Mouse (Mus musculus): Measurements from ENCODE around the gene Qars. TPM values are rescaled to one million over a fixed set of nuclear protein-coding genes. Genes with fewer than 3 reads are reported as not detected.

Qars gene
- polyA plus RNA-seq, 1 experiment from 2014 or later: 103 TPM

GRCm38 (mm10) chr9:108517931-108518332, 10.4 kb downstream of the Qars start:
- no peak for DNase-seq (ENCODE audit: low spot score)
- Histone ChIP-seq H3K36me3 (peaks cover 59% of the 10 kb centered on the region), H3K4me3 (peak overlapping the region; percentile 96), H3K9me3 (no peaks in the 10 kb centered on the region), H3K27ac (peak overlapping the region; percentile 99), H3K4me1 (replicated peaks) (peaks cover 27% of the 10 kb centered on the region), H3K27me3 (ENCODE audit: insufficient read depth, poor library complexity, severe bottlenecking) (no peaks in the 10 kb centered on the region)
- under 1% methylated on average over 13 of the region's 13 CpGs for WGBS

- Histone ChIP-seq H3K9me3 (no peaks in the 10 kb centered on the region), H3K27me3 (ENCODE audit: insufficient read depth, poor library complexity, severe bottlenecking) (no peaks in the 10 kb centered on the region), H3K4me1 (replicated peaks) (peaks cover 18% of the 10 kb centered on the region), H3K4me3 (no peak overlapping the region), H3K27ac (no peak overlapping the region), H3K36me3 (peaks cover 57% of the 10 kb centered on the region)
- WGBS: 96% methylated on average over 2 of the region's 2 CpGs
- DNase-seq (ENCODE audit: low spot score): no peak
These were observed 14.1 kb downstream of the Qars start for GRCm38 (mm10) chr9:108521604-108522003.

GRCm38 (mm10) chr9:108523341-108523740, 15.8 kb downstream of the Qars start:
- peaks cover 70% of the 10 kb centered on the region for H3K36me3 ChIP-seq
- H3K27me3 ChIP-seq (ENCODE audit: insufficient read depth, poor library complexity, severe bottlenecking): no peaks in the 10 kb centered on the region
- 97% methylated on average over 4 of the region's 4 CpGs for WGBS
- peaks cover 13% of the 10 kb centered on the region for H3K4me1 ChIP-seq (replicated peaks)
- H3K27ac ChIP-seq: no peak overlapping the region
- no peak overlapping the region for H3K4me3 ChIP-seq
- no peaks in the 10 kb centered on the region for H3K9me3 ChIP-seq
- no peak for DNase-seq (ENCODE audit: low spot score)

- H3K27me3 ChIP-seq (ENCODE audit: insufficient read depth, poor library complexity, severe bottlenecking): no peaks in the 10 kb centered on the region
- no peak overlapping the region for H3K27ac ChIP-seq
- H3K9me3 ChIP-seq: no peaks in the 10 kb centered on the region
- no peak for DNase-seq (ENCODE audit: low spot score)
- peaks cover 75% of the 10 kb centered on the region for H3K36me3 ChIP-seq
- no peaks in the 10 kb centered on the region for H3K4me1 ChIP-seq (replicated peaks)
- H3K4me3 ChIP-seq: no peak overlapping the region
- 86% methylated on average over 3 of the region's 3 CpGs for WGBS
These were observed 17.9 kb downstream of the Qars start for GRCm38 (mm10) chr9:108525400-108525799.

- no peaks in the 10 kb centered on the region for H3K9me3 ChIP-seq
- no peaks in the 10 kb centered on the region for H3K27me3 ChIP-seq (ENCODE audit: insufficient read depth, poor library complexity, severe bottlenecking)
- no peak overlapping the region for H3K27ac ChIP-seq
- no peak for DNase-seq (ENCODE audit: low spot score)
- no peaks in the 10 kb centered on the region for H3K4me1 ChIP-seq (replicated peaks)
- 90% methylated on average over 1 of the region's 1 CpGs for WGBS
- H3K4me3 ChIP-seq: no peak overlapping the region
- H3K36me3 ChIP-seq: peaks cover 89% of the 10 kb centered on the region
These were observed 23.4 kb downstream of the Qars start for GRCm38 (mm10) chr9:108530954-108531353.

- H3K4me3 ChIP-seq: no peak overlapping the region
- DNase-seq (ENCODE audit: low spot score): no peak
- no peak overlapping the region for H3K27ac ChIP-seq
- 90% methylated on average over 1 of the region's 1 CpGs for WGBS
- H3K4me1 ChIP-seq (replicated peaks): no peaks in the 10 kb centered on the region
- no peaks in the 10 kb centered on the region for H3K27me3 ChIP-seq (ENCODE audit: insufficient read depth, poor library complexity, severe bottlenecking)
- H3K9me3 ChIP-seq: no peaks in the 10 kb centered on the region
- peaks cover 95% of the 10 kb centered on the region for H3K36me3 ChIP-seq
These were observed 24.0 kb downstream of the Qars start for GRCm38 (mm10) chr9:108531496-108531895.

- Histone ChIP-seq H3K4me3 (no peak overlapping the region), H3K27ac (no peak overlapping the region), H3K9me3 (no peaks in the 10 kb centered on the region), H3K36me3 (peaks cover 99% of the 10 kb centered on the region), H3K27me3 (ENCODE audit: insufficient read depth, poor library complexity, severe bottlenecking) (no peaks in the 10 kb centered on the region), H3K4me1 (replicated peaks) (no peaks in the 10 kb centered on the region)
- DNase-seq (ENCODE audit: low spot score): no peak
These were observed 33.3 kb downstream of the Qars start for GRCm38 (mm10) chr9:108540846-108541245.

- Histone ChIP-seq H3K4me3 (no peak overlapping the region), H3K27me3 (ENCODE audit: insufficient read depth, poor library complexity, severe bottlenecking) (no peaks in the 10 kb centered on the region), H3K36me3 (peaks cover 97% of the 10 kb centered on the region), H3K27ac (no peak overlapping the region), H3K4me1 (replicated peaks) (no peaks in the 10 kb centered on the region), H3K9me3 (no peaks in the 10 kb centered on the region)
- no peak for DNase-seq (ENCODE audit: low spot score)
- 98% methylated on average over 3 of the region's 3 CpGs for WGBS
These were observed 38.5 kb downstream of the Qars start for GRCm38 (mm10) chr9:108545986-108546385.

GRCm38 (mm10) chr9:108546875-108547274, 39.4 kb downstream of the Qars start:
- 96% methylated on average over 1 of the region's 1 CpGs for WGBS

GRCm38 (mm10) chr9:108559169-108559568, 51.7 kb downstream of the Qars start:
- Histone ChIP-seq H3K27ac (no peak overlapping the region), H3K27me3 (ENCODE audit: insufficient read depth, poor library complexity, severe bottlenecking) (no peaks in the 10 kb centered on the region), H3K4me3 (no peak overlapping the region), H3K9me3 (no peaks in the 10 kb centered on the region), H3K36me3 (peaks cover 85% of the 10 kb centered on the region), H3K4me1 (replicated peaks) (peaks cover 15% of the 10 kb centered on the region)
- 91% methylated on average over 4 of the region's 4 CpGs for WGBS
- no peak for DNase-seq (ENCODE audit: low spot score)

More at GRCm38 (mm10) chr9:108546875-108547274, 39.4 kb downstream of the Qars start:
- no peak overlapping the region for H3K4me3 ChIP-seq
- H3K27ac ChIP-seq: no peak overlapping the region
- no peaks in the 10 kb centered on the region for H3K9me3 ChIP-seq
- no peak for DNase-seq (ENCODE audit: low spot score)
- H3K36me3 ChIP-seq: peaks cover 97% of the 10 kb centered on the region
- no peaks in the 10 kb centered on the region for H3K4me1 ChIP-seq (replicated peaks)
- H3K27me3 ChIP-seq (ENCODE audit: insufficient read depth, poor library complexity, severe bottlenecking): no peaks in the 10 kb centered on the region

GRCm38 (mm10) chr9:108560227-108560841, 52.8 kb downstream of the Qars start, which contains the start of gene Impdh2:
Gene Impdh2 (plus strand): TSS chr9:108560286.
- DNase-seq (ENCODE audit: low spot score): peak; percentile 96
- Histone ChIP-seq H3K27me3 (ENCODE audit: insufficient read depth, poor library complexity, severe bottlenecking) (no peaks in the 10 kb centered on the region), H3K27ac (peak within 1 kb of the TSS; percentile 88), H3K4me1 (replicated peaks) (peaks cover 15% of the 10 kb centered on the region), H3K36me3 (peaks cover 85% of the 10 kb centered on the region), H3K4me3 (peak within 1 kb of the TSS; percentile 64), H3K9me3 (no peaks in the 10 kb centered on the region)
- WGBS: under 1% methylated on average over 53 of the region's 53 CpGs

GRCm38 (mm10) chr9:108563671-108564070, 56.2 kb downstream of the Qars start:
- H3K4me3 ChIP-seq: no peak overlapping the region
- no peaks in the 10 kb centered on the region for H3K9me3 ChIP-seq
- no peaks in the 10 kb centered on the region for H3K27me3 ChIP-seq (ENCODE audit: insufficient read depth, poor library complexity, severe bottlenecking)
- peaks cover 60% of the 10 kb centered on the region for H3K36me3 ChIP-seq
- 95% methylated on average over 8 of the region's 8 CpGs for WGBS
- DNase-seq (ENCODE audit: low spot score): no peak
- H3K4me1 ChIP-seq (replicated peaks): peaks cover 44% of the 10 kb centered on the region
- H3K27ac ChIP-seq: no peak overlapping the region

- Histone ChIP-seq H3K27ac (no peak overlapping the region), H3K4me3 (0 out of 2 replicates have a peak overlapping the region, but pooled peaks have one; percentile 9), H3K9me3 (no peaks in the 10 kb centered on the region), H3K4me1 (replicated peaks) (peaks cover 48% of the 10 kb centered on the region), H3K27me3 (ENCODE audit: insufficient read depth, poor library complexity, severe bottlenecking) (no peaks in the 10 kb centered on the region), H3K36me3 (peaks cover 55% of the 10 kb centered on the region)
- DNase-seq (ENCODE audit: low spot score): no peak
- 88% methylated on average over 7 of the region's 7 CpGs for WGBS
These were observed 56.6 kb downstream of the Qars start for GRCm38 (mm10) chr9:108564131-108564530.
